Mouse (Mus musculus) gastrocnemius, adult 18-20 months (tissue): ENCODE measurements around the gene Shcbp1. TPM values are rescaled to one million over a fixed set of nuclear protein-coding genes. Genes with fewer than 3 reads are reported as not detected.
A peak's percentile ranks its signal among the peaks of the same experiment; 100 is the strongest.
"Not testable (repeated sequence)": the region's sequence is repeated elsewhere in the genome, so short reads cannot be mapped to it uniquely, and the experiment has no call there.

Experiments
- DNase-seq: peaks from one replicate; pipeline ENCODE4 v3.0.0; 2021; ENCODE audit warnings: low spot score
- long read RNA-seq, 2 experiments: library from polyadenylated mRNA; stranded (forward); transcript quantifications; one replicate each; pipeline ENCODE4 v2.0.0; 2021
- total RNA-seq, 2 experiments: library from RNA; stranded (reverse); gene quantifications; 2 replicates each; pipeline ENCODE4 v1.2.3; 2021

Shcbp1 gene
- total RNA-seq: under 1 TPM in 1 of 2 experiments, not detected in 1; 0.12 TPM
- long read RNA-seq, experiment 1: 0 reads
- long read RNA-seq, experiment 2: 0 reads

- peak; percentile 82 for DNase-seq
Observed at GRCm38 (mm10) chr8:4779254-4780055, at the start of gene Shcbp1. Shcbp1 (minus strand) TSS chr8:4779567.

- no peak for DNase-seq
Observed at GRCm38 (mm10) chr8:4808831-4809230, 29.5 kb upstream of the Shcbp1 start.

GRCm38 (mm10) chr8:4800524-4801122 is 21.3 kb upstream of the Shcbp1 start:
- DNase-seq: no peak

- DNase-seq: no peak
Observed at GRCm38 (mm10) chr8:4778266-4778665, 1.1 kb downstream of the Shcbp1 start.

- no peak for DNase-seq
Observed at GRCm38 (mm10) chr8:4764751-4765150, 14.6 kb downstream of the Shcbp1 start.

GRCm38 (mm10) chr8:4753048-4753447 is 26.3 kb downstream of the Shcbp1 start:
- no peak for DNase-seq

GRCm38 (mm10) chr8:4730942-4731341 is 48.4 kb downstream of the Shcbp1 start:
- no peak for DNase-seq

- DNase-seq: no peak
Observed at GRCm38 (mm10) chr8:4715546-4715945, 63.8 kb downstream of the Shcbp1 start.

- DNase-seq: not testable (repeated sequence)
Observed at GRCm38 (mm10) chr8:4708346-4708745, 71.0 kb downstream of the Shcbp1 start.

GRCm38 (mm10) chr8:4707916-4708315 is 71.5 kb downstream of the Shcbp1 start:
- DNase-seq: not testable (repeated sequence)

- DNase-seq: no peak
Observed at GRCm38 (mm10) chr8:4691634-4692033, 87.7 kb downstream of the Shcbp1 start.

Other genes with a start within 250 kb of the Shcbp1 start
- gene Zfp958, start 166.4 kb downstream of the Shcbp1 start, total RNA-seq: 10 to 100 TPM; 10.1 to 10.6 TPM